Mouse (Mus musculus) activated CD4-positive, CD25-positive, alpha-beta regulatory T cell, adult 9 weeks (primary cell): ENCODE data around the gene Trim31. TPM values are rescaled to one million over a fixed set of nuclear protein-coding genes. Genes with fewer than 3 reads are reported as not detected.

Source experiments
- polyA plus RNA-seq: library from polyadenylated mRNA; unstranded; fragments of 100-300 nt; shearing (Covaris generic); gene quantifications from one replicate; pipeline ENCODE4 v1.2.1, GENCODE M21; 2017

Gene Trim31
- not detected for polyA plus RNA-seq

DNA sequence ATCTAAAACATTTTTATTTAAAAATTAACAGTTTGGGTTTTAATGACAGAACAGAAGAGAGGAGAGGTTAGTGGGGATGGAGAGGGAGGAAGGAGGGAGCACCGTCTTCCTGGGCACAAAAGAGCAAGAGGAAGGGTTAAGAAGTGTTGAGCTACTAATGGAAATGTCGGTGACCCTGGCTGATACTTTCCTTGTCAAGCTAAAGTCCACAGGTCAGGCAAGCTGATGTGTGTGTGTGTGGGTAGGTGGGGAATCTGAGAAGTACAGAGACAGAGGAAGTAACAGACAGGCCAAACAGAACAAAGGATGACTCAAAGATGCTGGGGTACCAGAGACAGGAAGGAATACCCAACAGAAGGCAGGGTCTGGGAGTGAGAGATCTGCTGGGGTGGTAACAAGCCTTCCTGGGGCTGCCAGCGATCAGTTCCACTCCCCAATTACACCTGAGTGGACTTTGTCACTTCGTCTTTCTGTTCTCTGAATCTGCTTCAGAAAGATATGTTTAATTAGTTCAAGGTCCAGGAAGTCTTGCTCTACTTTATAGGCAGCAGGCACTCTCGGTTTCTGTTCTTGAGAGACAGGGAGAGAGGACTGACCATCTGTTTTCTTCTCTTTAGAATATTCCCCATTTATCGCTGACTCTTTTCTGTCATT is at the start of gene Trim31:
Gene Trim31, plus strand, starts transcription at position 567 of the 654 bp plus-strand sequence.

DNA sequence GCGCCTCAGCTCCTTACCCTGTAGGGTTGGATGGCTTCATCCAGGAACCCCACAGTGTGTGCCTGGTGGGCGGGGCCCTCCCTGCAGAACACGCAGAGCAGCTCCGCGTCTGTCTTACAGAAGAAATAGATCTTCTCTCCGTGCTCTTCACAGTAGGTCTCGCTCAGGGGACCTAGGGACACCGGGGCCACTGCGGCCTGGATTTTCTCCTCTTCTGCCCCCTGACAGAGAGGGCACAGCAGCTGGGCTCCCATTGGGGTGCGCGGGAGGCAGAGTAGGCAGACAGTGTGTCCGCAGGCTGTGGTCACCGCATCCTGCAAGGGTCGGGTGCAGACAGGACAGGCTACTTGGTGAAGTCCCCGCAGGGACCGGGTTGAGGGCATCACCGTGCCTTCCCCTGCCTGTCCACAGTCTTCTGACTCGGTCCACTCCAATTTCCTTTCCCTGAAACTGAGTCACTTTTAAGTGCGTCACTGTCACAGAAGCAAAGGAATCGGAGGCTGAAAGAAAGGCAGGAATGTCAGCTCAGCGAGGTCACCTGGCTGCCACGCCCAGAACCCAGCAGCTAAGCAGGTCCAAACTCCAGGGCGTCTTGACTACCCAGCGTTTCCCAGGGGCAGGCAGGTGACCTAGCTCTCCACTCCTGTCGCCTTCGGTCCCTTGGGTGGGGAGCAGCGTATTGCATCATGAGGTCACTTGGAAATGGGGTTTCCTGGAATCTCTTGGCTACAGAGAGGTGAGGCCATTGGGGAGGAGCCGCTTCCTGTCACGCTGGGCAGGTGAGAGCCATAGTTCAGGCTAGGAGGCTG is 31.0 kb upstream of the Trim31 start, which contains the start of gene Trim15:
Gene Trim15, minus strand, starts transcription at position 492 of the 809 bp plus-strand sequence.

DNA sequence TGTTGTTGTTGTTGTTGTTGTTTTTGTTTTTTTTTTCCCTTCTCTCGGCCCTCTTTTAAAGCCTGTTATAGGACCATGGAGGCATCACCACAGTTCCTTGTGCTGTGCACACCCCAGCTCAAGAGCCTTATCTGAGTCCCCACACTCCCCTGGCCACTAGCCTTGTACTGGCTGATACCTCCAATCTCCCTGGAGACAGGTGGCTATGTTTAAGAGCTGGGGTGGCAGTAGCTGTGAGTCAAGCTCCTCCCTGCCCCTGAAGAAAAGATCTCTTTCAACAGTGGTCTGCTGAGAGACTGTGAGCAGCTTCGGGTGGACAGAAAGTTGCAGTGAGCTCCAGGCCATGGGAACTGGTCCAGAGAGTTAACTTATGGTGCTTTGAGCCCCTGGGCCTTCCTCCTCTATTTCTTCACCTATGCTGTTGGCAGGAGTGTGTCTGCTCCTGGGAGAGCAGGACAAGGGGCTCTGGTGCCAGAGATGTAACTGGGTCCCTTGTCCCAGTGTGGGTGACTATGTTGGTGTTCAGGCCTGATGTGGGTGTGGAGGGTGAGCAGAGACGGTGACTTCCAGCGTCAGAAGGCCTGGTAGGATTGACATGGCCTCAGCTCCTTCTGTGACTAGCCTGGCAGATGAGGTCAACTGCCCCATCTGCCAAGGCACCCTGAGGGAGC is 28.5 kb upstream of the Trim31 start, which contains the start of gene Trim10:
Gene Trim10, plus strand, starts transcription at position 291 of the 671 bp plus-strand sequence.

DNA sequence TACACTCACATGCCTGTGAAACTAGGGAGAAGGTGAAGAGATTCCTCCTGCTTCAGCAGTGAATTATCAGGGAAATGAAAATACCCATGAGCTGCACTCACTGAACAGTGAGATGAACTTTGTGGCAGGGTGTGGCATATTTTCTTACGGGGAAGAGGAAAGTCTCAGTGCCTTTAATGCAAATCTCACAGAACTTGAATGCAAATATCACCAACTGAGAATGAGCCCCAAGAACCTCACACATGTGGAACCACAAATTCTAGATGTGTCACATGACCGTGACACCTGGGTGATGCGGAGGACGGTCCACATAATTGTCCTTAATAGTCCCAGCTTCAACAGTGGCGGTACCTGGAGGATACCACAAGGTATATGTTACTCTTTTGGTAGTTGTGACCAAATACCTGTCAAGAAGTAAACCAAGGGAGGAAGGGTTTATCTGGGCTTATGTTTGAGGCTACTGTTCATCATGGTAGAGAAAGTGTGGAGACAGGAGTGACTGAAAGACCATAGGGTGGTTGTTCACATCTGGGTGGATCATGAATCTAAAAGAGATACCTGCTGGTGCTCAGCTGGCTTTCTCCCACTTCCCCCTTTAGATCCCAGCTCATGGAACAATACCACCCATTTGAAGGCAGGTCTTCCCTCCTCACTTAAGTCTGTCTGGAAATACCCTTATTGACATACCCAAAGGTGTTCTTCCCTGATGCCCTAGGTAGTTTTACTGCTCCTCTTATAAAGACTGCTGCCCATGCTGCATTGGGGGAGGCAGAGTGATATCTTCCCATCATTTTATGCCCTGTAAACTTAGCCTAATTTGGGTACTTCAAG is 7.6 kb upstream of the Trim31 start, which contains the start of gene Trim40:
Gene Trim40, minus strand, starts transcription at position 51 of the 831 bp plus-strand sequence.

DNA sequence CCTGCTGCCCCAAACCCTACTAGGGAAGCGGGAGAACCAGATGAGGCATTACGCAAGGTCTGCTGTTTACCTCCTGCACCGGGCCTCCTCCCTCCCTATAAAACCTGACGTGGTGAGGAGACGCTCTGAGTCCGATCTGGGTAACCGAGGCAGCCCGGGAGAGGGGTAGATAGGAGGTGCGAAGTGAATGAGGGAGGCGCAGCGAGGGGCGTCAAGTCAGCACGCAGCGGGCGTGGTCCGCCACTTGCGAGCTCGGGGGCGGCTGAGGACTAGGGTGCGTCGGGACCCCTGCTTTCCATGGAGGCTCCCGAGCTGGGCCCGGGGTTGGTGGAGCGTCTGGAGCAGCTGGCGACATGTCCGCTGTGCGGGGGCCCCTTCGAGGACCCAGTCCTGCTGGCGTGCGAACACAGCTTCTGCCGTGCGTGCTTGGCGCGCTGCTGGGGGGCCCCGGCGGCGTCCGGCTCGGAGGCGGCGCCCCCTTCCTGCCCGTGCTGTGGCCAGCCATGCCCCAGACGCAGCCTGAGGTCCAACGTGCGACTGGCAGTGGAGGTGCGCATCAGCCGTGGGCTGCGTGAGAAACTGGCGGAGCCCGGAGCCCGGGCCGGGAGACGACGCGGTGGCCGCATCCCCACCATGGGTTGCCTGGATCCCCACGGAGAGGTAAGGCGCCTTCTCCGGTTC is 45.0 kb downstream of the Trim31 start, which contains the start of gene Rnf39:
Gene Rnf39, plus strand, starts transcription at position 128 of the 681 bp plus-strand sequence.

DNA sequence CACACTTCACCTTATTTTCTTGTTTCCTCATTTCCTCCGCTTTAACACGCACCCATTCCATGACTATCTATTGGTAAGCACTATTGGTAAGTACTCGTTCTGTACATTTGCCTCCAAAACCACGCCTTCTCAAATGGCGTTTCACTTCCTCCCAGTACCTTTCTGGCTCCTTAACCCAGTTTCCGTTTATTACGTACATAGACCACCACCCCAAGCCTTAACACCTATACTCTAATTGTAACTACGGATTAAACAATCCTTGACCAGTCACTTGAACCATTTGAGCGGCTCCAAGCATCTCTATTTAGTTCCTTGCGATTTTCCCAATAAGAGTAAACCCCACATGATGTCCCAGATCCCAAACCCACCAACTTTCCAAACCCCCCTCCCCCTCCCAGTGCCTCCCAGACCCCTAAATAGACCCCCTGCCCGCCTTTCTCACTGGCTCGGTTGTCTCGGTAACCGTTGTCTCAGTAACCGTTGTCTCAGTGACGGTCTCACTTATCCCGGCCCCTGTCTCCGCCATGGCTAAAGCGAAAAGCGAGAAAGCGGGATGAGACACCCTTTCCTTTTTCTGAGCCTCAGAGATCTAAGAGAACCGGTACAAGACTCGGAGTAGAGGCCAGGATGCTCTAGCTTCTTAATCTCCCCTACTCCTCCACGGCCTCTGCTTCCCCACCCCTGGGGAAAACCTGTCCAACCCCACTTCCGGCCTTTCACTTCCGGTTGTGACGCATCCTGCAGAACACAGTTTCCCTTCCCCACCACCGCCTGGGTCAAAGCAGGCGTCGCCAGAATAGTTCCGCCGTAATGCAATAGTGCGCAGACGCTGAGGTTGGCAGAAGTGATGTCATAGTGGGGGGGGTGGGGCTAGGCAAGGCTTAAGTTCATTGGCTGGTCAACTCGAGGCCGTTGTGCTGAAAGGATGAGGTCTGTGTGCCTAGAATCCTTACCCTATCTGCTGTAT is 53.3 kb downstream of the Trim31 start, which contains the start of gene Ppp1r11:
Gene Ppp1r11, minus strand, starts transcription at position 761 of the 967 bp plus-strand sequence.

DNA sequence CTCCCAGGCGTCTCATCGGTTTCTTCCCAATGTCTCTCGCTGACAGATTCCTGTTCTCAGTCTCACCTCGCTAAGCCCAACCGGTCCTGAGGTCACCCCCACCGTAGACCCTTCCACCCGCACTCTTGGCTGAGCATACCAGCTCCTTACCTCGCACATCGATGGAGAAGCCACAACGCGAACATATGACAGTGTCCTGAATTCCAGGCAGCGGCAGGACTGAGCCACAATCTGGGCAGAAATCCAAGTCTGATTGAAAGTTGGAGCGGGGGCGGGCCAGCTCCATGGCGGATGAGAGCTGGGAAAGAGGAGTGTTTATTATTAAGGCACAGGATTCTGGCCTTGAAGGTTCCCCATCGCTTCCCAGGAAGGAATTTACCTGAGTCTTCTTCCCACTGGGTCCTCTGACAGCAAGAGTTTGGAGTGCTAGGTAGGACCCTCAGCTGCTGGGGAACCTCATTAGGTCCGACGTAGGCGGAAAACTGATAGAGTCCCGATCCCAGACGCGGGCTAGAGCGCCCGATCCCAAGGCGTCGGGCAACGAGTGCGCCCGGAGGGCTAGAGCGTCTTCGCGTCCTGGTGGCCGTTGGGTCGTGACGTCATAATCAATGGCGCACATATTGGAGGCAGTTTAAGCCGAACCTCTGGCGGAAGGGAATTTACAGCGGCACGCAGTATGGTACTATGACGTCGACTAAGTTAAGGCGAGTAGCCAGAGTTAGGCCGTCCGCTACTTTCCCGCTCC is 60.3 kb downstream of the Trim31 start, which contains the start of the genes Znrd1 and Znrd1as:
Gene Znrd1, minus strand, starts transcription at position 561 of the 745 bp plus-strand sequence.
Gene Znrd1as, plus strand, starts transcription at position 594 of the 745 bp plus-strand sequence.

Other genes with a start within 250 kb of the Trim31 start
- not detected for gene H2-M1, start 225.9 kb upstream of the Trim31 start, polyA plus RNA-seq
- not detected for gene H2-M10.5, start 125.2 kb upstream of the Trim31 start, polyA plus RNA-seq
- not detected for gene H2-M10.6, start 85.9 kb upstream of the Trim31 start, polyA plus RNA-seq
- 170 TPM for gene Trim26, start 61.0 kb upstream of the Trim31 start, polyA plus RNA-seq
- 0.35 TPM for gene Trim15, start 30.9 kb upstream of the Trim31 start, polyA plus RNA-seq
- 1.0 TPM for gene Trim10, start 28.5 kb upstream of the Trim31 start, polyA plus RNA-seq
- gene Trim40, start 8.0 kb upstream of the Trim31 start, polyA plus RNA-seq, result not detected
- gene Rnf39, start 44.8 kb downstream of the Trim31 start, polyA plus RNA-seq, result 0.21 TPM
- 186 TPM for gene Ppp1r11, start 53.6 kb downstream of the Trim31 start, polyA plus RNA-seq
- gene Znrd1, start 60.4 kb downstream of the Trim31 start, polyA plus RNA-seq, result 98.8 TPM
- gene Znrd1as, start 60.5 kb downstream of the Trim31 start, polyA plus RNA-seq, result 6.1 TPM
- not detected for gene 2410137M14Rik, start 83.1 kb downstream of the Trim31 start, polyA plus RNA-seq
- not detected for gene H2-M5, start 91.4 kb downstream of the Trim31 start, polyA plus RNA-seq
- not detected for gene Zfp57, start 103.0 kb downstream of the Trim31 start, polyA plus RNA-seq
- not detected for gene Mog, start 125.3 kb downstream of the Trim31 start, polyA plus RNA-seq
- 12.2 TPM for gene Gabbr1, start 147.8 kb downstream of the Trim31 start, polyA plus RNA-seq
- gene Olfr90, start 190.4 kb downstream of the Trim31 start, polyA plus RNA-seq, result not detected
- gene Olfr91, start 200.2 kb downstream of the Trim31 start, polyA plus RNA-seq, result 0.07 TPM
- gene Olfr92, start 222.0 kb downstream of the Trim31 start, polyA plus RNA-seq, result not detected